ENCODE assay signal across 19 mouse cellular contexts in the genomic region with DNA sequence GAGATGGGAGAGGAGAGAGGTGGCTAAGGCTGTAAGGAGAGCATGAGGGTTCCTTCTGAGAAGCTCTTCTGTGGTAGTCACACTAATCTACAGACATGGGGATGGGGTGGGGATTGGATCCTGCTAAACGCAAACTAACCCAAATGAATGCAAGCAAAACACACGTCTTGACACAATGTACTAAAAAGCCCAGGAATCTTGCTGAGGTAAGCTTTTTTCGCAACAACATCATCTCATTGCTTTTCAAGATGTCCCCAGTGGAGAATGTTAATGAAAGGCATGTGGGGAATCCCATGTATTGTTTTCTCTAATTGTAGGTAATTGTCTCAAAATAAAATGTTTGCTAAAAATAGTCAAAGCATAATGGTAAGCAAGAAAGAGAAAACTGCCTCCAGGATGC.
"Had no signal": no experiment of that assay in that cellular context is flagged by ENCODE, and none has a peak within 500 bp of the region (broad histone marks: within the 10 kb centered on the region; RNA-seq: fewer than 3 reads in every experiment).

No protein-coding gene starts in this region.

- H3K27ac ChIP-seq: midbrain, embryonic 10.5 days; midbrain, embryonic 12.5 days; neural tube, embryonic 13.5 days; neural tube, embryonic 15.5 days had no signal

- H3K4me1 ChIP-seq: midbrain, embryonic 12.5 days; neural tube, embryonic 13.5 days had no signal

- H3K9ac ChIP-seq: lung, embryonic 14.5 days; midbrain, embryonic 12.5 days; neural tube, embryonic 13.5 days; neural tube, embryonic 15.5 days had no signal

- DNase-seq: lung, adult 18-20 months; lung, embryonic 14.5 days; lung, postnatal 10 days; lung, postnatal 4 days; midbrain, embryonic 14.5 days; retina, postnatal 1 day; right cerebral cortex, adult 18-20 months; right cerebral cortex, postnatal 25 days; right cerebral cortex, postnatal 4 days; spleen, adult 18-20 months; thymus, adult 18-20 months; thymus, postnatal 25 days; thymus, postnatal 4 days had no signal

- ATAC-seq: midbrain, embryonic 16.5 days had no signal

- H3K4me3 ChIP-seq: midbrain, embryonic 10.5 days; midbrain, embryonic 12.5 days; myocyte; neural tube, embryonic 13.5 days; neural tube, embryonic 15.5 days had no signal

- H3K36me3 ChIP-seq: midbrain, embryonic 10.5 days; midbrain, embryonic 12.5 days; neural tube, embryonic 13.5 days; neural tube, embryonic 15.5 days had no signal

- H3K27me3 ChIP-seq: midbrain, embryonic 12.5 days; neural tube, embryonic 13.5 days; neural tube, embryonic 15.5 days had no signal

- H3K9me3 ChIP-seq: midbrain, embryonic 10.5 days; midbrain, embryonic 12.5 days; neural tube, embryonic 13.5 days; neural tube, embryonic 15.5 days had no signal

- H3K4me2 ChIP-seq: lung, embryonic 14.5 days; midbrain, embryonic 12.5 days; neural tube, embryonic 13.5 days; neural tube, embryonic 15.5 days had no signal
